Mouse (Mus musculus) hindbrain, embryonic 12.5 days (tissue): ENCODE results near the gene Dagla. TPM values are rescaled to one million over a fixed set of nuclear protein-coding genes. Genes with fewer than 3 reads are reported as not detected.

Experiments
- ATAC-seq: fragments of 200-750 bp; cut with Nextera tagmentation; 2 replicates; pipeline ENCODE4 v1.8.0; 2017; ENCODE audit warnings: moderate TSS enrichment; ENCODE audit not compliant: low FRiP score
- H3K27ac ChIP-seq: fragments of 300-500 bp; sonication (generic); 2 replicates; pipeline ENCODE4 v1.5.1; 2016; ENCODE audit warnings: mild to moderate bottlenecking
- H3K27me3 ChIP-seq: fragments of 300-500 bp; sonication (generic); 2 replicates; pipeline ENCODE4 v1.6.1; 2016; ENCODE audit warnings: mild to moderate bottlenecking
- H3K36me3 ChIP-seq: fragments of 300-500 bp; sonication (generic); 2 replicates; pipeline ENCODE4 v1.6.1; 2016; ENCODE audit warnings: mild to moderate bottlenecking
- H3K4me1 ChIP-seq: fragments of 300-500 bp; sonication (generic); 2 replicates; pipeline ENCODE4 v1.6.1; 2016
- H3K4me2 ChIP-seq: fragments of 300-500 bp; sonication (generic); replicated peaks from 2 replicates; pipeline ENCODE4 v1.6.1; 2016; ENCODE audit warnings: mild to moderate bottlenecking
- H3K4me3 ChIP-seq: fragments of 300-500 bp; sonication (generic); 2 replicates; pipeline ENCODE4 v1.5.1; 2016; ENCODE audit warnings: mild to moderate bottlenecking
- H3K9ac ChIP-seq: fragments of 300-500 bp; sonication (generic); 2 replicates; pipeline ENCODE4 v1.6.1; 2016; ENCODE audit warnings: mild to moderate bottlenecking, moderate library complexity
- H3K9me3 ChIP-seq: fragments of 300-500 bp; sonication (generic); replicated peaks from 2 replicates; pipeline ENCODE4 v1.6.1; 2016; ENCODE audit warnings: mild to moderate bottlenecking
- WGBS: fragments of 180-500 bp; shearing (Covaris S2); methylation state at CpG from one replicate; pipeline ENCODE4 v1.1.7; 2016; 5-methylcytosine and 5-hydroxymethylcytosine counted together
- polyA plus RNA-seq: library from polyadenylated mRNA; unstranded; fragments of >200 nt; fragmentation: Nextera tagmentation; extraction: Ambion mirVana; gene quantifications from 2 replicates; pipeline ENCODE4 v1.2.1, GENCODE M21; 2016

Gene Dagla
- polyA plus RNA-seq, 1 experiment from 2014 or later = 5.1 TPM

- no peak overlapping the region for H3K4me2 ChIP-seq
- no peak overlapping the region for H3K27ac ChIP-seq
- 0 out of 2 replicates have a peak overlapping the region, but pooled peaks have one; percentile 18 for H3K9ac ChIP-seq
- H3K27me3 ChIP-seq = peaks cover 43% of the 10 kb centered on the region
- ATAC-seq = no peak
- H3K4me1 ChIP-seq = peaks cover 21% of the 10 kb centered on the region
- H3K4me3 ChIP-seq = no peak overlapping the region
- H3K36me3 ChIP-seq = no peaks in the 10 kb centered on the region
- WGBS = 86% methylated on average over 5 of the region's 5 CpGs
- H3K9me3 ChIP-seq = no peaks in the 10 kb centered on the region
These were observed 2.7 kb upstream of the Dagla start for GRCm38 (mm10) chr19:10307351-10307750.

DNA sequence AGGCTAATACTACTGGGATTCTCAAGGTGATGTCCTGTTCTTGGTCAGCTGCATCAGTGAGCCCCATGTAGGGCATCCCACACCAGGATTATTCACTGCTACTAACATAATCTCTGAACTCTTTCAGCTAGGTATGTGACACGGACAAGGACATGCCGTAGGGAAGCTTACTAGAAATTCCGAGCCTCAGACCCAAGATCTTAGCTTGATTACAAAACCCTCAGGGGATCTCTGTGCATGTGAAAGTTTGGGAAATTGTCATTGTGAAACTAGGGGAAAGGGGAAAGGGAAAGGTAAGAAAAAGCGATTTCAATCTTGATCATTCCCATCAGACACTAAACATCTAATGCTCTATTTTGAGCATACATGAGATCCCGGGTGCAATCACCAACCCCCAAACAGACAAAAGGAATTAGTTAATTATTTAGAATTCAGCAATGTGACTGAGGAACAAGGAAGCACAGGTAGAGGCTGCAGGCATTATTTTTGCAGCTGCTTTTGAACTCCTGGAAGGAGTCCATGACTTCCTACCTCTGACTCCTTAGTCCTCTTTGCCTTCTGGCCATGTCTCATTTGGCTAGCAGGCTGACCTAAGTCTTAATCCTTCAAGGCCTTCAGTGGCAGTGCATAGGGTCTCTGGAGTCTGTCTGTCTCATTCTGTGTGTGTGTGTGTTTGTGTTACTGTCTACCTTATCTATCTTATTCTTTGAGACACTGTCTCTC lies 2.0 kb upstream of the Dagla start:
- WGBS = 89% methylated on average over 5 of the region's 5 CpGs
- Histone ChIP-seq H3K27me3 (peaks cover 49% of the 10 kb centered on the region), H3K36me3 (no peaks in the 10 kb centered on the region), H3K9me3 (no peaks in the 10 kb centered on the region), H3K4me3 (no peak overlapping the region), H3K9ac (no peak overlapping the region), H3K4me1 (peaks cover 21% of the 10 kb centered on the region), H3K27ac (no peak overlapping the region), H3K4me2 (no peak overlapping the region)
- no peak for ATAC-seq

GRCm38 (mm10) chr19:10305640-10306039 lies 963 bp upstream of the Dagla start:
- H3K4me3 ChIP-seq = no peak overlapping the region

DNA sequence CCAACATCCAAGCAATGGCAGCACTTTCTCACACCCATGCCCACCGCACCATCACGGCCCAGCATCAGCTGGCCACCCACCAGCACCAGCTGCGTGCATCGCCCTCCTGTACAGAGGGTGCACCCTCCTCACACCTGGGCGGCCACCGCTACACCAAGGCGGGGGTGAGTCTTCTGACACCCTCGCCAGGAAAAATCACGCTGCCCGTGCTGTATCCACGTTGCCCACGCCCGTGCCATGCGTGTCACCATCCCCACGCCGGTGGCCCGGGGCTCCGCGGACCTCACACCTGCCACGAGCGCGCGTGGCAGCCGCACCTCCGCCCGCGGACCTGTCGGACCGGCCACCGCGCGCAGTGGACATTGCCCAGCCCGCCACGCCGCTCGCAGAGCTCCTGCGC lies 282 bp downstream of the Dagla start:
- Histone ChIP-seq H3K36me3 (no peaks in the 10 kb centered on the region), H3K4me2 (peak overlapping the region; percentile 97), H3K9ac (peak overlapping the region; percentile 93), H3K9me3 (no peaks in the 10 kb centered on the region), H3K27ac (no peak overlapping the region), H3K4me1 (peaks cover 21% of the 10 kb centered on the region), H3K27me3 (peaks cover 53% of the 10 kb centered on the region), H3K4me3 (peak overlapping the region; percentile 75)
- peak; percentile 70 for ATAC-seq
- WGBS = 10% methylated on average over 23 of the region's 37 CpGs

More at GRCm38 (mm10) chr19:10305640-10306039, 963 bp upstream of the Dagla start:
- Histone ChIP-seq H3K9me3 (no peaks in the 10 kb centered on the region), H3K9ac (no peak overlapping the region), H3K4me1 (peaks cover 21% of the 10 kb centered on the region), H3K4me2 (no peak overlapping the region), H3K36me3 (no peaks in the 10 kb centered on the region), H3K27me3 (peaks cover 53% of the 10 kb centered on the region), H3K27ac (no peak overlapping the region)
- 85% methylated on average over 12 of the region's 12 CpGs for WGBS
- no peak for ATAC-seq

GRCm38 (mm10) chr19:10302852-10303251 lies 1.8 kb downstream of the Dagla start:
- no peak overlapping the region for H3K27ac ChIP-seq
- H3K36me3 ChIP-seq = no peaks in the 10 kb centered on the region
- H3K4me2 ChIP-seq = no peak overlapping the region
- H3K4me3 ChIP-seq = no peak overlapping the region
- no peaks in the 10 kb centered on the region for H3K9me3 ChIP-seq
- no peak for ATAC-seq
- peaks cover 49% of the 10 kb centered on the region for H3K27me3 ChIP-seq
- H3K9ac ChIP-seq = no peak overlapping the region
- peaks cover 20% of the 10 kb centered on the region for H3K4me1 ChIP-seq
- whole genome bisulfite sequencing = 93% methylated on average over 3 of the region's 3 CpGs

DNA sequence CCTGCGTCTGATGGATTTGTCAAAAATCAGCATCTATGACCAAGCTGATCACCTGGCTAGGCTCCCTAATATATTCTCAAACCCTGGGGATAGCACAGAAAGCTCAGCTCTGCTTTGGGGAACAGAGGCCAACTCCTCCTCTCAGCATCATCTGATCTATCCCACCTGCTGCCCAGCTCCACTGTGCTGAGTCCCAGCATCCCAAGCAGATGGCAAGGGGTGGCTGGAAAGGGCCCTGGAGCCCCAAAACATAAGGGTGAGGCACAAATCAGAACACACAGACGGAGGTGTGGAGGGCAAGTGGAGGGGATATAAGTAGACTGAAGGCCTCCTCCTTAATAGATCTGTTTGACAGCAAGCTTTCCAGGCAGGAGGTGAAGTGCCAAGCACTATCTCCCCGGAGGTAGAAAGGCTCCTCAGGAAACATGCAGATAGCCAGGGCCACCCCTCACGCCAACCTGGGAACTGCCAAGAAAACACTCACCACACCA lies 2.8 kb downstream of the Dagla start:
- no peak overlapping the region for H3K4me2 ChIP-seq
- no peak overlapping the region for H3K9ac ChIP-seq
- H3K4me1 ChIP-seq = peaks cover 22% of the 10 kb centered on the region
- H3K27me3 ChIP-seq = peaks cover 43% of the 10 kb centered on the region
- 85% methylated on average over 4 of the region's 4 CpGs for WGBS
- H3K36me3 ChIP-seq = no peaks in the 10 kb centered on the region
- no peak overlapping the region for H3K27ac ChIP-seq
- no peaks in the 10 kb centered on the region for H3K9me3 ChIP-seq
- H3K4me3 ChIP-seq = no peak overlapping the region
- no peak for ATAC-seq

DNA sequence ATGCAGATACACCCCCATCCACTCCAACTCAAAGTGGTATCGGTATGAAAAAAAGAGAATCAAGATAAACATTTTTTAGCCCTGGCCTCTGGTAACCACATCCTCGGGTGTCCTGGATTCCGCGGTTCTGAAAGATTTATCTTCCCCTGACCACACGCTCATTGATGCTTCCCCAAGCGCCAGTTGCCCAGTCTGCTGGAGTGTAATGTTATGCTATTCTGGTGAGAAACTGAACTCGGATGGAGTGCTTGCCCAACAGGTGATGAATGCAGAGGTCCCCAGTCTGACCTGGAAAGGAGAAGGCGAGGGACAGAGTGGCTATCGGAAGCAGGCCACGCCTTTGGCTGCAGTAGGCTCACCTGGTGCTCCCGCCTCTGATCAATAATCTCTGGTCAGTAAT lies 3.4 kb downstream of the Dagla start:
- Histone ChIP-seq H3K36me3 (no peaks in the 10 kb centered on the region), H3K27ac (no peak overlapping the region), H3K4me3 (no peak overlapping the region), H3K9ac (no peak overlapping the region), H3K4me1 (peaks cover 29% of the 10 kb centered on the region), H3K27me3 (peaks cover 37% of the 10 kb centered on the region), H3K9me3 (no peaks in the 10 kb centered on the region), H3K4me2 (no peak overlapping the region)
- 82% methylated on average over 11 of the region's 11 CpGs for WGBS
- ATAC-seq = no peak

DNA sequence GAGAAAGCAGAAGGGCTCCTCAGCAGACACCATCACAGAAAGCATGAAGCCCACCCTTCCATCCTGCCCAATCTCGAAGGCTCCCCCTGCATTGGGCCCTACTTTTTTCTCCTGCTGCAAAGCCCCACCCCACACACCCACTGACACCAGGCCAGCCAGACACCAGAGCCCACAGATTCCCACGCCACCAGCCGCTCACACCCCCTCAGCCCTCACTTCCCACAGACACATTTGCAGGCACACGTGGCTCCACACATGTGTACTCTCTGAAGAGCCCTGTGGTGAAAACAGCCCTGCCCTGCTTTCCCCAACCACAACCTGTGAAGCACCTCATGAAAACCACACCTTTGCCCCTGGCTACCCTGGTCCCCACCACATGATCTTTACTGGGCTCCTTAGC lies 3.9 kb downstream of the Dagla start:
- H3K27me3 ChIP-seq = peaks cover 33% of the 10 kb centered on the region
- 91% methylated on average over 4 of the region's 4 CpGs for WGBS
- H3K9ac ChIP-seq = no peak overlapping the region
- no peak overlapping the region for H3K4me3 ChIP-seq
- no peak for ATAC-seq
- H3K27ac ChIP-seq = no peak overlapping the region
- H3K4me2 ChIP-seq = no peak overlapping the region
- no peaks in the 10 kb centered on the region for H3K9me3 ChIP-seq
- peaks cover 33% of the 10 kb centered on the region for H3K4me1 ChIP-seq
- no peaks in the 10 kb centered on the region for H3K36me3 ChIP-seq

- 76% methylated on average over 4 of the region's 4 CpGs for WGBS
- Histone ChIP-seq H3K4me1 (peaks cover 37% of the 10 kb centered on the region), H3K36me3 (no peaks in the 10 kb centered on the region), H3K27me3 (peaks cover 41% of the 10 kb centered on the region), H3K27ac (no peak overlapping the region), H3K9me3 (no peaks in the 10 kb centered on the region), H3K4me2 (no peak overlapping the region), H3K9ac (no peak overlapping the region), H3K4me3 (no peak overlapping the region)
- no peak for ATAC-seq
These were observed 6.4 kb downstream of the Dagla start for GRCm38 (mm10) chr19:10298268-10298667.

GRCm38 (mm10) chr19:10297041-10297503 lies 7.6 kb downstream of the Dagla start:
- H3K4me2 ChIP-seq = no peak overlapping the region
- H3K27me3 ChIP-seq = peaks cover 35% of the 10 kb centered on the region
- H3K27ac ChIP-seq = peak overlapping the region; percentile 58
- no peak overlapping the region for H3K4me3 ChIP-seq
- WGBS = 32% methylated on average over 8 of the region's 8 CpGs
- H3K4me1 ChIP-seq = peaks cover 37% of the 10 kb centered on the region
- ATAC-seq = no peak
- H3K36me3 ChIP-seq = no peaks in the 10 kb centered on the region
- H3K9ac ChIP-seq = no peak overlapping the region
- H3K9me3 ChIP-seq = no peaks in the 10 kb centered on the region

DNA sequence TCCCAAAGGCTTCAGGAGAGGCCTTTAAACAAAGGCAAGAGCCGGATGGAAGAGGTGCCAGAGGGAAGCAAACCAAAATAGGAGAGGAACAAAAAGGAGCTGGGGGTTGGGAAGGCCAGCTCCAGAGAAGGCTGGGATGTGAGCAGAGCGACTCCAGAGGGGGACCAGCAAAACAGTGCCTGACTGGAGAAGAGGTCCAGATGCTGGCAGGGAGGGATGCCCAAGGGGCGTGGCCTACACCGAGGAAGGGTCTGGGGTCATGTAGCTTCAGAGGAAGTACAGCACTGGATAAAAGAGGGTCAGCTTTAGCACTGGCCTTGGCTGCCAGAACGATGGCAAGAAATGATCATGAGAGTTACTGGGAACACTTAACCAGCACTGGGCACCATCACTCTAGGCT lies 8.4 kb downstream of the Dagla start:
- Histone ChIP-seq H3K27ac (peak overlapping the region; percentile 62), H3K27me3 (peaks cover 33% of the 10 kb centered on the region), H3K9ac (0 out of 2 replicates have a peak overlapping the region, but pooled peaks have one; percentile 13), H3K9me3 (no peaks in the 10 kb centered on the region), H3K4me1 (peaks cover 37% of the 10 kb centered on the region), H3K36me3 (no peaks in the 10 kb centered on the region), H3K4me2 (no peak overlapping the region), H3K4me3 (no peak overlapping the region)
- 19% methylated on average over 5 of the region's 5 CpGs for whole genome bisulfite sequencing
- no peak for ATAC-seq

- WGBS = 37% methylated on average over 20 of the region's 20 CpGs
- peak overlapping the region; percentile 24 for H3K4me2 ChIP-seq
- H3K9ac ChIP-seq = 0 out of 2 replicates have a peak overlapping the region, but pooled peaks have one; percentile 27
- peak overlapping the region; percentile 72 for H3K27ac ChIP-seq
- peaks cover 37% of the 10 kb centered on the region for H3K27me3 ChIP-seq
- peaks cover 41% of the 10 kb centered on the region for H3K4me1 ChIP-seq
- no peak overlapping the region for H3K4me3 ChIP-seq
- H3K36me3 ChIP-seq = no peaks in the 10 kb centered on the region
- no peaks in the 10 kb centered on the region for H3K9me3 ChIP-seq
- 0 out of 2 replicates have a peak, but pooled peaks have one; percentile 18 for ATAC-seq
These were observed 9.8 kb downstream of the Dagla start for GRCm38 (mm10) chr19:10294631-10295562.
